20 mouse cellular contexts compared by ENCODE assay signal in the genomic region with DNA sequence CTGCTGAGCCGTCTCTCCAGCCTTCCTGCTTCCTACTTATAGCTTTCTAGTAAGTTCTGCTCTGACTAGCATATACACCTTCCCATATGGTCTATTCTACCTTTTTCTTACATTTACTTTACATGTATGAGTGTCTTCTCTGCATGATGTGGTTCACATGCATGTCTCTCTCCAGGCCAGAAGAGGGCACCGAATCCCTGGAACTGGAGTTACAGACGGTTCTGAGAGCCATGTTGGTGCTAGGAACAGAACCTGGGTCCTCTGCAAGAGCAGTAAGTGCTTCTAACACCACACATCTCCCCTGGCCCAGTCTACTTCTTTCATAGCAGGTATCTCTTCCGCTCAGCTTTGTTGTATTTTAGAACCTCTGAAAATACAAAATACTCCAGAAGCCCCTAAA. TPM values are rescaled to one million over a fixed set of nuclear protein-coding genes. Genes with fewer than 3 reads are reported as not detected.
A peak's percentile ranks its signal among the peaks of the same experiment; 100 is the strongest.
DNase-seq lines count a peak whose midpoint lies in the region; ATAC-seq and TF ChIP-seq lines count a peak whose summit lies in the region.
"Had no signal": no experiment of that assay in that cellular context is flagged by ENCODE, and none has a peak within 500 bp of the region (broad histone marks: within the 10 kb centered on the region; RNA-seq: fewer than 3 reads in every experiment).

No protein-coding gene starts in this region.

- H3K79me2 ChIP-seq in MEL (ENCODE audit: control insufficient read depth, insufficient read depth, low read length, poor library complexity) = peaks cover 34% of the 10 kb centered on the region

- no peak overlapping the region for H3K4me2 ChIP-seq in lung, embryonic 14.5 days
- H3K4me2 ChIP-seq in liver, embryonic 16.5 days (ENCODE audit: low read depth, low read length) = peak overlapping the region; percentile 60; the same call in 1 of the 2 replicates
- H3K4me2 ChIP-seq: forebrain, embryonic 15.5 days had no signal

- H3K36me3 ChIP-seq in erythroblast, embryonic 14.5 days (ENCODE audit: control insufficient read depth) = peaks cover 51% of the 10 kb centered on the region
- H3K36me3 ChIP-seq in lung, embryonic 14.5 days (ENCODE audit: insufficient read depth) = 0 out of 2 replicates have a peak, but pooled peaks cover 5% of the 10 kb centered on the region
- H3K36me3 ChIP-seq in MEL (ENCODE audit: control insufficient read depth in 1 of 2, insufficient read depth in 2 of 2, low read length in 2 of 2) = peaks cover 6 to 10% of the 10 kb centered on the region in 2 experiments
- H3K36me3 ChIP-seq in liver, embryonic 16.5 days (ENCODE audit: control insufficient read depth, insufficient read depth) = peaks cover 4% of the 10 kb centered on the region
- H3K36me3 ChIP-seq: embryonic facial prominence, embryonic 15.5 days; forebrain, embryonic 15.5 days; midbrain, embryonic 12.5 days had no signal

- 89% methylated on average over 4 of the region's 4 CpGs for WGBS in lung, embryonic 14.5 days
- 83% methylated on average over 4 of the region's 4 CpGs for WGBS in liver, embryonic 16.5 days (ENCODE audit: insufficient replicate concordance)

- H3K27ac ChIP-seq in lung, embryonic 14.5 days (ENCODE audit: low read depth) = no peak overlapping the region
- H3K27ac ChIP-seq in MEL (ENCODE audit: control insufficient read depth, low read depth, low read length) = no peak overlapping the region
- no peak overlapping the region for H3K27ac ChIP-seq in liver, embryonic 16.5 days (ENCODE audit: low read length)
- H3K27ac ChIP-seq: embryonic facial prominence, embryonic 15.5 days; forebrain, embryonic 15.5 days; hindbrain, embryonic 14.5 days; midbrain, embryonic 12.5 days had no signal

- no peaks in the 10 kb centered on the region for H3K27me3 ChIP-seq in erythroblast, embryonic 14.5 days (ENCODE audit: control insufficient read depth)
- no peaks in the 10 kb centered on the region for H3K27me3 ChIP-seq in lung, embryonic 14.5 days (ENCODE audit: insufficient read depth, low read length)
- H3K27me3 ChIP-seq in MEL (ENCODE audit: control insufficient read depth in 1 of 2, insufficient read depth in 2 of 2, low read length in 2 of 2) = no peaks in the 10 kb centered on the region
- no peaks in the 10 kb centered on the region for H3K27me3 ChIP-seq in liver, embryonic 16.5 days (ENCODE audit: control insufficient read depth, insufficient read depth, low read depth, low read length)
- H3K27me3 ChIP-seq: embryonic facial prominence, embryonic 15.5 days; forebrain, embryonic 15.5 days; midbrain, embryonic 12.5 days had no signal

- peak overlapping the region; percentile 90 for H3K4me3 ChIP-seq in erythroblast, embryonic 14.5 days (replicated peaks)
- H3K4me3 ChIP-seq in lung, embryonic 14.5 days (ENCODE audit: low read depth, low read length) = no peak overlapping the region
- H3K4me3 ChIP-seq in MEL (ENCODE audit: control insufficient read depth in 1 of 2, insufficient read depth in 1 of 2, low read depth in 2 of 2, low read length in 2 of 2) = no peak overlapping the region
- no peak overlapping the region for H3K4me3 ChIP-seq in liver, embryonic 16.5 days (ENCODE audit: low read depth, low read length)
- H3K4me3 ChIP-seq: forebrain, embryonic 15.5 days; midbrain, embryonic 12.5 days had no signal

- no peak for TF ChIP-seq POLR2A in MEL (IDR thresholded peaks at IDR 0.05; ENCODE audit: control insufficient read depth in 1 of 2, insufficient read depth in 1 of 2, low read depth in 1 of 2, low read length in 2 of 2, poor library complexity in 1 of 2)

- 0 out of 2 replicates have a peak, but pooled peaks have one; percentile 16 for TF ChIP-seq CTCF in lung, embryonic 14.5 days (IDR thresholded peaks at IDR 0.05; ENCODE audit: low read depth)
- TF ChIP-seq CTCF in MEL (IDR thresholded peaks at IDR 0.05 in 2 of 3, conservative IDR thresholded peaks at IDR 0.05 in 1 of 3; ENCODE audit: control insufficient read depth in 1 of 3, insufficient read depth in 1 of 3, low read depth in 2 of 3, low read length in 3 of 3, poor library complexity in 1 of 3, severe bottlenecking in 1 of 3) = peak; percentile 25 to 43 (median 30); a peak in 2 of 6 replicates

- no peak overlapping the region for H3K9ac ChIP-seq in lung, embryonic 14.5 days
- no peak overlapping the region for H3K9ac ChIP-seq in MEL (ENCODE audit: control insufficient read depth, low read depth, low read length, poor library complexity, severe bottlenecking)
- no peak overlapping the region for H3K9ac ChIP-seq in liver, embryonic 16.5 days (ENCODE audit: low read depth, low read length)
- H3K9ac ChIP-seq: embryonic facial prominence, embryonic 15.5 days; forebrain, embryonic 15.5 days; hindbrain, embryonic 14.5 days; midbrain, embryonic 12.5 days had no signal

- ATAC-seq in erythroblast, adult 5-6 weeks (replicated peaks; ENCODE audit: low FRiP score, poor library complexity, severe bottlenecking) = no peak
- no peak for ATAC-seq in lung, embryonic 14.5 days (ENCODE audit: insufficient read depth)
- no peak for ATAC-seq in liver, embryonic 16.5 days (ENCODE audit: low read depth)
- no peak for ATAC-seq in monocyte, adult 5-6 weeks (replicated peaks; ENCODE audit: insufficient number of reproducible peaks, low FRiP score, low TSS enrichment, poor library complexity, severe bottlenecking)
- ATAC-seq: forebrain, embryonic 15.5 days had no signal

- TF ChIP-seq EP300 in MEL (IDR thresholded peaks at IDR 0.05; ENCODE audit: low read depth in 1 of 2, low read length in 2 of 2) = no peak

- peaks cover 4% of the 10 kb centered on the region for H3K9me3 ChIP-seq in erythroblast, embryonic 14.5 days (ENCODE audit: control insufficient read depth, low read length)
- no peaks in the 10 kb centered on the region for H3K9me3 ChIP-seq in lung, embryonic 14.5 days (ENCODE audit: low read depth, low read length)
- no peaks in the 10 kb centered on the region for H3K9me3 ChIP-seq in MEL (replicated peaks; ENCODE audit: insufficient read depth, low read length)
- H3K9me3 ChIP-seq in liver, embryonic 16.5 days (replicated peaks; ENCODE audit: control insufficient read depth, low read length) = no peaks in the 10 kb centered on the region; the same call in 1 of the 2 replicates
- H3K9me3 ChIP-seq: embryonic facial prominence, embryonic 15.5 days; forebrain, embryonic 15.5 days; midbrain, embryonic 12.5 days had no signal

- no peak for DNase-seq in lung, embryonic 14.5 days
- DNase-seq in lung, adult 18-20 months = no peak
- peak; percentile 38 for DNase-seq in MEL (ENCODE audit: low read depth, low spot score)
- DNase-seq in Muller cell, postnatal 12 days (ENCODE audit: inconsistent ontology term) = no peak
- DNase-seq: adrenal gland, postnatal 10 days; cerebellum, adult 8-10 months; heart, postnatal 14 days; kidney, adult 18-20 months; kidney, postnatal 14 days; layer of hippocampus, adult 9-11 months; lung, postnatal 36 days; retina, postnatal 1 day had no signal

- peak; percentile 45 for TF ChIP-seq RAD21 in MEL (IDR thresholded peaks at IDR 0.05; ENCODE audit: low read depth, low read length)

- peaks cover 29% of the 10 kb centered on the region for H3K4me1 ChIP-seq in erythroblast, embryonic 14.5 days (ENCODE audit: control insufficient read depth)
- H3K4me1 ChIP-seq in lung, embryonic 14.5 days (ENCODE audit: insufficient read depth) = peaks cover 3% of the 10 kb centered on the region; the same call in 1 of the 2 replicates
- peaks cover 0 to 2% of the 10 kb centered on the region in 2 experiments; a peak in 1 of 4 replicates for H3K4me1 ChIP-seq in MEL (ENCODE audit: control insufficient read depth in 1 of 2, insufficient read depth in 2 of 2, low read length in 2 of 2)
- H3K4me1 ChIP-seq in liver, embryonic 16.5 days (ENCODE audit: control insufficient read depth, low read depth, low read length) = no peaks in the 10 kb centered on the region; the same call in 1 of the 2 replicates

TF ChIP-seq in MEL, 35 proteins besides CTCF, POLR2A, EP300 and RAD21 (continues in another document):
- TF ChIP-seq SMC3 (IDR thresholded peaks at IDR 0.05; ENCODE audit: low read depth, low read length) (peak; percentile 38), BHLHE40 (IDR thresholded peaks at IDR 0.05; ENCODE audit: borderline replicate concordance, low read depth, low read length) (no peak), UBTF (IDR thresholded peaks at IDR 0.05; ENCODE audit: borderline replicate concordance, insufficient read depth, low read depth, low read length) (no peak)

RNA-seq across cellular contexts. Expression of a gene that starts 1.6 kb away (rescaled TPM):
- 0.20 and 0.41 TPM in 2 replicates for polyA plus RNA-seq in erythroblast, embryonic 14.5 days (2012)
- total RNA-seq in erythroblast, adult 5-6 weeks (2015; ENCODE audit: low replicate concordance) = 45.6 and 50.7 TPM in 2 replicates
- total RNA-seq in erythroblast, adult 5-6 weeks (2017; ENCODE audit: low replicate concordance) = 73.9 and 79.5 TPM in 2 replicates
- polyA plus RNA-seq in lung, embryonic 14.5 days (2014; fragmentation: Nextera tagmentation; extraction: Ambion mirVana) = 17.6 and 21.4 TPM in 2 replicates
- total RNA-seq in MEL (2012; rRNA removed) = 4.6 and 6.3 TPM in 2 replicates
- polyA plus RNA-seq in MEL (2012; ENCODE audit: insufficient read depth in 1 of 2, insufficient read length in 2 of 2, low read depth in 1 of 2, low replicate concordance in 2 of 2, missing spikeins in 1 of 2) = 1 to 10 TPM in 1 of 2 experiments, not detected in 1; 8.4 TPM
- polyA plus RNA-seq in liver, embryonic 16.5 days (2015; fragmentation: Nextera tagmentation; extraction: Ambion mirVana) = 6.6 and 7.4 TPM in 2 replicates
- total RNA-seq in monocyte, adult 5-6 weeks (2017) = 2.8 to 7.6 TPM (median 6.0 TPM) in 3 replicates

RNA-seq across cellular contexts. Expression of a gene that starts 1.8 kb away (rescaled TPM):
- polyA plus RNA-seq in erythroblast, embryonic 14.5 days (2012) = 17.0 and 17.3 TPM in 2 replicates
- total RNA-seq in erythroblast, adult 5-6 weeks (2015; ENCODE audit: low replicate concordance) = 162 and 171 TPM in 2 replicates
- 317 and 358 TPM in 2 replicates for total RNA-seq in erythroblast, adult 5-6 weeks (2017; ENCODE audit: low replicate concordance)
- 211 and 219 TPM in 2 replicates for polyA plus RNA-seq in lung, embryonic 14.5 days (2014; fragmentation: Nextera tagmentation; extraction: Ambion mirVana)
- 75.9 and 86.7 TPM in 2 replicates for total RNA-seq in MEL (2012; rRNA removed)
- polyA plus RNA-seq in MEL (2012; ENCODE audit: insufficient read depth in 1 of 2, insufficient read length in 2 of 2, low read depth in 1 of 2, low replicate concordance in 2 of 2, missing spikeins in 1 of 2) = 1,000 to 10,000 TPM in 1 of 2 experiments, 10 to 100 TPM in 1; 88.7 to 1,112 TPM
- polyA plus RNA-seq in liver, embryonic 16.5 days (2015; fragmentation: Nextera tagmentation; extraction: Ambion mirVana) = 124 and 131 TPM in 2 replicates
- 273 to 382 TPM (median 309 TPM) in 3 replicates for total RNA-seq in monocyte, adult 5-6 weeks (2017)

RNA-seq across cellular contexts. Expression of a gene that starts 41.8 kb away (rescaled TPM):
- 3.3 and 9.0 TPM in 2 replicates for polyA plus RNA-seq in erythroblast, embryonic 14.5 days (2012)
- 378 and 394 TPM in 2 replicates for total RNA-seq in erythroblast, adult 5-6 weeks (2015; ENCODE audit: low replicate concordance)
- 264 and 376 TPM in 2 replicates for total RNA-seq in erythroblast, adult 5-6 weeks (2017; ENCODE audit: low replicate concordance)
- 146 and 153 TPM in 2 replicates for polyA plus RNA-seq in lung, embryonic 14.5 days (2014; fragmentation: Nextera tagmentation; extraction: Ambion mirVana)
- 11.3 and 14.8 TPM in 2 replicates for total RNA-seq in MEL (2012; rRNA removed)
- 10 to 100 TPM in 1 of 2 experiments, not detected in 1; 17.4 TPM for polyA plus RNA-seq in MEL (2012; ENCODE audit: insufficient read depth in 1 of 2, insufficient read length in 2 of 2, low read depth in 1 of 2, low replicate concordance in 2 of 2, missing spikeins in 1 of 2)
- 143 and 145 TPM in 2 replicates for polyA plus RNA-seq in liver, embryonic 16.5 days (2015; fragmentation: Nextera tagmentation; extraction: Ambion mirVana)
- total RNA-seq in monocyte, adult 5-6 weeks (2017) = 10.0 to 13.3 TPM (median 10.2 TPM) in 3 replicates
